Mouse (Mus musculus): ENCODE measurements around the gene Itga9.

Itga9 gene

DNA sequence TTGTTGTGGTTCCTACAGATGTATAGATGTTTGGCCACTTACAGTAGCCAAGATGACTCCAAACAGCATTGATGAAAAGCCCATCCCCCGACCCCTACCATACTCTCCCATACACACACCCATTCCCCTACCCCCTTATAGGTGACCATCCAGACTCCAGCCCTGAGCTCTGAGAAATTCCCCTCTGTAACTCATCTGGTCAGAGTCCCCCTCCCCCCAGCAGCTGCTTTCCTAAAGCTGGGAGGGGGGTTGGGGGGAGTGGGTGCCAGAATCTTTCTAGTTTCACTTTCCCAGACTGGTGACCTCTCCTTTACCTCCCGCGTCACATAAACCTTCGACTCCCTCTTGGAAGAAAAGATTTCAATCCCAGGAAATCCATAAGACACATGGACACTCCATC lies 269.2 kb downstream of the Itga9 start:
- CTCF ChIA-PET: no interaction called here

GRCm38 (mm10) chr9:118876902-118877301 lies 270.4 kb downstream of the Itga9 start:
- CTCF ChIA-PET: interaction anchor here (1.0 kb wide), 1 partner anchor 287 kb away, joined by 4 read pairs; no protein-coding TSS in a partner anchor

- CTCF ChIA-PET: no interaction called here
These were observed 271.0 kb downstream of the Itga9 start for GRCm38 (mm10) chr9:118877365-118878008.

DNA sequence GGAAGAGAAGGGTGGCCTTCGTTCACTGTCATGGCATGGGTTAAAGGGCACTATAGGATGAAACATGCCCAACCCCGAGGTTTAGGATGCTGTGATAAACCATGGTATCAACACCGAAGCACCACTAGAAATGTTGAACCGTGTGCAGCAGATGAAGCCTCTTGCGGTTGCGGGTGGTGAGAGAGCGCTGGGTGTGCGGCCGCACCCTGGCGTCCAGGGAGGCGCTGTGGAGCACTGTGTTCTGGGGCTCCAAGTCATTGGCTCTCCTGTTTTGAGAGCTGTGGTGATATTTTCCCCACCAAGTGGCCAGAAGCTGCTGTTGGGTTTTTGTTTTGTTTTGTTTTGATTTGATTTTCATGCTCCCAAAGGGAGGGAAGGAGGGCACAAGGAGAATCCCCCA lies 272.1 kb downstream of the Itga9 start:
- CTCF ChIA-PET: no interaction called here

DNA sequence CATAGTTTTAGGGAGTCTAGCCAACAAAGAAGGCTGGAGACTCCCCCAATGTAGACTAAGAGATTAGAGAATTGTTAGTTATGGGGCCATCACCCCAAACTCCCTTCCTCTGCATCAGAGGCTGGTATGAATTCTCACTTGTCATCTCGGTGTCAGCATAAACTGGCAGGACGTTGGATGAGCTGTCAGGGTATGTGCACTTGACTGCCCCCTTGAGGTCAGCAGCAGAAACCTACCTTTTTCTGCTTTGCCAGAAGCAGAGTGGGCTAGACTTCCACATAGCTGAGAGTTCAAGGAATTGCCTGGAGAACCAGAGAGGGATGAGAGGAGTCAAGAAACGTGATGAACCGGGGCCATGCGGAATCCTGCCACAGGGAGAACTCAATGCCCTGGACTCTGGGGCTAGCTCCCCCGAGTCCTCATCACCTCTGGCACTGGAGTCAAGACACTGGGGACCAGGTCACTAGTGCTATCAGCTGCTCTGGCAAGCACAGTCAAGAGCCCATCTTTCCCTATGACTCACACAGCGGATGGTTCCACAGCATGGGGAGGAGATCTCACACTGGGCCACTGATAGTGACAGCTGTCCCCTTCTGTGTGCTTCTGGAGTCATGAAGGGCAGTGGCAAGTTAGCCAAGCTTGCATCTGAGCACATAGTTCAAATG lies 274.9 kb downstream of the Itga9 start:
- CTCF ChIA-PET: interaction anchor here (0.6 to 1.6 kb wide), 4 partner anchors 10 to 150 kb away, joined by 3 to 7 read pairs (median 4); no protein-coding TSS in a partner anchor

DNA sequence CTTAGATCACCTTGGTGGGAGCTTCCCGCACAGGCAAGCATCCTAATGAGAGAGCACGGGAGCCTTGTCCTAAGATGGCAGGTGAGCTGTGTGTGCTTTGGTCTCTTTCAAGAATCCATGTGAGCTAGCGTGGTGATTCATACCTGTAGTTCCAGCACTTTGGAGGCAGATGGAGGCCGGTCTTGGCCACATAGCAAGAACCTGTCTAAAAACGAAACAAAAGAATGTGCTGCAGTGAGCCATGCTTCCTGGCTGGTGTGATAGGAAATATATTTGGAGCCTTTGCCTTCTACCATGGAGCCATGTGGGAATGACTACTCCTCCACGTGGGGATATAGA lies 275.4 kb downstream of the Itga9 start:
- CTCF ChIA-PET: interaction anchor here (0.6 to 1.6 kb wide), 2 partner anchors 10 to 42 kb away, joined by 4 to 7 read pairs; no protein-coding TSS in a partner anchor

DNA sequence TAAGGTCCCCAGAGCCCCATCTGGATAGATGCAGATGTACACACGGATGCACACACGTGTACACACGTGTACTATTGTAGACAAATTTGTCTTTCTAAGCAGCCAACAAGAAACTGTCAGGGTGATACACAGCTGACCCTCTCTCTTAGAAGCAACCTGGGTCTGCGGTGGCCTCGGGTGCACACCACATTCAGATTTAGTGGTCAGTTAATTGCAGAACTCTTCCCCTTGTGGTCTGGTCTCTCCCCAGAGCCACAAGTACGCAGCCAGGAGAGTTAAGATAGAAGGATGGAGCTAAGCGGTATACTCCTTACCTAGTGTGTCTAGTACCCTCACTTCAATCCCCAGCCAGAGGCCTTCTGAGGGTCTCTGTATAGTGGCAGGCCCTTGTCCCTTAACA lies 276.7 kb downstream of the Itga9 start:
- CTCF ChIA-PET: no interaction called here

DNA sequence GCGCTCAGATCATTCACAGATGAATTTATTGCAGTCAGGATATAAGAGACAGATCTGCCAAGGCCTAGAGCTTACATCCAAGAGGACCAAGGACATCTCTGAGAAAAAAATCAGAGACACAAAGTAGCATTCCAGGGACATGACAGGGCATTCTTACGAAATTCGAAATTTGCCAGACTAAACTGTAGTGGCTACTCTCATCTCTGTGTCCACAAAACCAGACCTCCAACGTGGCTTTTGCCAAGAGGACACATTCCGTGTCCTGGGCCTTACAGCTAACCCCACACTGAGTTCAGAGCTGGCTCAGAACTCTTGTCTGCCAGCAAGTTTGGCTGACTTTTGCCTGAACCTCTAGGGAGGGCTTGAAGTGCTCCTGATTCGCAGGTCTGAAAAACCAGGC lies 279.3 kb downstream of the Itga9 start:
- CTCF ChIA-PET: no interaction called here

GRCm38 (mm10) chr9:118887201-118887600 lies 280.7 kb downstream of the Itga9 start:
- CTCF ChIA-PET: no interaction called here

DNA sequence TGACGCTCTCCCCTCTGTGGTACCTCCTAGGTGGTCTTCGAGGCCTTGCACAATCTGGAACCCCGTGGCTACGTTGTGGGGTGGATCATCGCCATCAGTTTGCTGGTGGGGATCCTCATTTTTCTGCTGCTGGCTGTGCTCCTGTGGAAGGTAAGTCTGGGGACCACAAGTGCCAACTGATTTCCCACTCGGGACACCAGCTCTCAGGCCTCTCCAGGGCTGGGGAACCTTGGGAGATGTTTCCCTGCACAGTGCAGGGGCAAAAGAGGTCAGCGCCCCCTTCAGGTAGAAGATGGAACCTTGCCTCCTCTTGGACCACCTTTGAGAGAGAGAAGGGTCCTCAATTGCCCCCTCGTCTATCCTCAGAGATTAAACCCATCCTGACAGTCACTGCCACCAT lies 281.2 kb downstream of the Itga9 start:
- CTCF ChIA-PET: no interaction called here

DNA sequence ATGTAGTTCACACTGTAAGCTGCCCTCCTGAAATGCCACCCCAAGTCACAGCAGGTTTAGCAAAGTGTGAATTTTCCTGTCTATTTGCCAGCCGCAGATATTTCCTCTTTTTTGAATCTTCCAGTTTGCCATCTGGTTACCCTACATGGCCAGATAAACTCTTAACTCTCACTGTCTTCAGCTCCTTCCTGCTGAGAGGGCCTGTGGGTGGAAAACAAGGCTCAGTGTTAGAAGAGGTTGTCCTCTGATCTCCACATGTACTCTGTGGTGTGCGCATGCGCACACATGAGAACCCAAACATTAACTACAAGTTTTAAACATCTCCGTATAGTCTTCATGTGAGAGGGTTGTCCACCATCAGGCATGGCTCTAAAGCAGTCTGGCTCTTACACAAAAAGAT lies 283.7 kb downstream of the Itga9 start:
- CTCF ChIA-PET: no interaction called here

DNA sequence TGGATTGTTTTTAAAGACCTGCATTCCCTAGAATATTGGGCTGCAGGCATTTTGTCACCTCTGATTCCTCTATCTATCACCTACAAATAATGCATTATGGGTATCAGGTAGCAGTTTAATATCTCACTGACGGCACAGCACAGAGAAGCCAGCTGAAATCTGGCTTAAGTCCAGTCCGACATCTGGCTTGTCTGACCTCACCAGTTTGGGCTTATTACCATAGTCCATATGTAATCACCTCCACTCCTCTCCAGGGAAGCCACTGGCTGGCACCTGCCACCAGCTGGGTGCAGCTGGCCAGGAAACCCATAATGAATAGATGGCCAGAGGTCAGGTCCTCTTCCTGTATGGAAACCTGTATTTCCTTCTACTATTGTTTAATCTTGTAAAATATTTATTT lies 284.2 kb downstream of the Itga9 start:
- CTCF ChIA-PET: no interaction called here

DNA sequence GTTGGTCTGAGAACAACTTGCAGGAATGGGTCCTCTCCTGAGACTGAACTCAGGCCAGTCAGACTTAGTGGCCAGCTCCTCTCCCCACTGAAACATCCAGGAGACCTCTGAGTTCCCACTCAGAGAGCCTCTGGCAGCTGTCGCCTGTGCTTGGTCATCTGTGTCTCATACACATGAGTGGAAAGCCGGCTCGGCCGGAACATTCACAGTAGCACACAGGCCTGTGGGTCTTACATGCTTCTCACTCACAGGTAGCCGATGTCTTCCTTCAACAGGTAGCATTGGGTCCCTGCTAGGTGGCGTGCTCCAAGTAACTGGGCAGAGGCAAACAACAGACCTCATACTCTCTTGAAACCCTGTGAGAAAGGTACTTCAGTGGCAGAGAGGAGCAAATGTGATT lies 284.6 kb downstream of the Itga9 start:
- CTCF ChIA-PET: no interaction called here

DNA sequence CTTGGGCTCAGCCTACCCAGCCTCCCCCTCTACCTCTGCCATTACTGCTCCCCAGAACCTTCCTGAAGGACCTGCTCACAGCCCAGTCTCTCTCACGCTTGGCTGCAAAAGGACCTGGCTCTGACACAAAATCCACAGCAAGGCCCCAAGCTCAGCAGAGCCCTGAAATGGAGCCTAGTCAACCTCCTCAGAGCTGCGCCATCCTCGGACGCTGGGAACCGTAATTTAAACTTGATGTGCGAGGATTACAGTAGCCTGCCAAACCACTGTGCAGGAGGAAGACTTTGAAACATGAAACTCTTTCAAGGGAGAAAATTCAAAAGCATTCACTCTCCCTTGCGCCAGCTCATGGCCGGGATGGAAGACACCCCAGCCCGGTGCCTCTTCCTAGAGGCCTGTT lies 285.1 kb downstream of the Itga9 start:
- CTCF ChIA-PET: no interaction called here

- CTCF ChIA-PET: no interaction called here
These were observed 288.6 kb downstream of the Itga9 start for GRCm38 (mm10) chr9:118895101-118895500.

DNA sequence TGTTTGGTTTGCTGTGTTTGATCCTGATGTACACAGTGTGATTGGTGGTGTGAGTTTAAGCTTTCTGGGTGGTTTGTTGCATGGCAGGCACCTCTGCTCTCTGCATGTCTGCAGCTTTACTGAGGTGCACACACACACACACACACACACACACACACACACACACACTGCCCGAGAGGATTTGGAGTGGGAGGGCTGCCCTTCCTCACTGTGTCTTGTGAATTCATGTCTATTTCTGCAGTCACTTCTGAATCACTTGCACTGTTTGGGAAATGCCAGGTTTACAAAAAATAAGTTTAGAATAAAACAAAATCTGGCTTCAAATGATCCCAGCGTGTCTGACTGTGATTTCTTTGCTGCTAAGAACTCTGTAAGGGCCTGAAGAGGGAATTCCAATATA lies 294.2 kb downstream of the Itga9 start:
- CTCF ChIA-PET: interaction anchor here (0.5 kb wide), 1 partner anchor 59 kb away, joined by 7 read pairs; no protein-coding TSS in a partner anchor

- CTCF ChIA-PET: no interaction called here
These were observed 295.4 kb downstream of the Itga9 start for GRCm38 (mm10) chr9:118901917-118902316.

DNA sequence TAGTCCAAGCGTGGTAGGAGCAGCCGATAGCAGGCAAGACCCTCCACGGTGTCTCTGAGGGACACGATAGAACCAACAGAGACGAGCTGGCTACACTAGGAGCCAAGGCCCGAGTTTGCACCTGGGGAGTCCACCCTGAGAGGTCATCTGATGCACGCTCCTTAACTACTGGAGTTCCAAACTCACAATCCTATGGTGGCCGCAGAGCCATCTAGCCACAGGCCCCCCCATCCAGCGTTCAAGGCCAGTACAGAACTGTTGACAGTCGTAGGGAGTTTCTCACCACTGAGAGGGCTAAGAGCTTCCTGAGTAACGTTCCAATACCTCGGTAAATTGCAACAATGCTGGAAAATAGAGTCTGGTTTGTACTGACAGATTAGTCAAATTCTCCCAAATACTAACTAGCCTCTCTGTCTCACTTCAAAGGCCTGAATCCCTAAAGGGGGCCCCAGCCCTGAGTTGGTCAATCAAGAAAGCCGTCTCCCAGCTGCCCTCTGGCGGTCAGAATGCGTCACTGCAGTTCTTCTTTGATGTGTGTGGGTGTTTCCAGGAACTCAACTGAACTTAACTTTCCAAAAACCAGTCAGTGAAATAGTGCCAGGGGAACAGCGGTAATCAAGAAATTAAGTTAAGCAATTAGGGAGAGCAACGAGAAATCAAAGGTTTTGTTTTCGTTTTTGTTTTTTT lies 301.6 kb downstream of the Itga9 start:
- CTCF ChIA-PET: interaction anchor here (0.5 kb wide), 1 partner anchor 36 kb away, joined by 4 read pairs; no protein-coding TSS in a partner anchor

DNA sequence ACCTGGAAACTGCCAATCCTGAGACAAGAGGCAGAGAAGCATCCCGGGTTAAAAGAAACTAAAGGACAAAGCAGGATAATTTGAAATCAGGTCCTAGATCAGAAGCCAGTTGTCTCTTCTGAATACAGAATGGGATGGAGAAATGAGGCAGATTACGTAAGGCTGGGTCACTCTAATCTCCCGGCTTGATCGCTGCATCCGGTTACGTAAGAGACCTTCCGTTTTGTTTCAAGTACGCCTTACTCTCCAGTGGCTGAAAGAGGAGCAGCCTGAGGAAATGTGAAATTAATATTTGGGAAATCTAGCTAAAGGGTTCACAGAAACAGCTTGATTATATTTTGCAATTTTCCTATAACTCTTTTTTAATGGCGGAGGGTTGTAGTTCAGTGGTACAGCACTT lies 306.6 kb downstream of the Itga9 start:
- CTCF ChIA-PET: interaction anchor here (0.7 kb wide), 1 partner anchor 339 kb away, joined by 5 read pairs; no protein-coding TSS in a partner anchor

- CTCF ChIA-PET: no interaction called here
These were observed 307.1 kb downstream of the Itga9 start for GRCm38 (mm10) chr9:118913613-118914012.

DNA sequence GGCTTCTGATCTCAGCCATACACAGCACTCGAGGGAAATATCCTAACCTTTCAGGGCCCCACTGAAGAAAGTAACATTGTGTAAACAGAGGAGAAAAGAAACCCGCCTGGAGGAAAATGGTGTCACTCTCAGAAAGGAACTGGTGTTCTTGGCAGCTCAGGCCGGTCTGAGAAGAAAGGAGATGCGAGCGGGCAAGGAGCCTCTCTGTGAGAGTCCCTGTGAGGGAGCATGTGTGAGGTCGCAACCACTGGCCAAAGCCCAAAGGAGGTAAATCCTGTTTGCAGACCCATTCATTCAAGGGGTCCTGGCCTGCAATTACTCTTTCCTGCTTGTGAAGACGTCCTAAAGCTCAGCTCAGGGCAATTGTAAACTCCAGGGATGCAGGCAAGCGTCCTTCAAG lies 308.1 kb downstream of the Itga9 start:
- CTCF ChIA-PET: no interaction called here

DNA sequence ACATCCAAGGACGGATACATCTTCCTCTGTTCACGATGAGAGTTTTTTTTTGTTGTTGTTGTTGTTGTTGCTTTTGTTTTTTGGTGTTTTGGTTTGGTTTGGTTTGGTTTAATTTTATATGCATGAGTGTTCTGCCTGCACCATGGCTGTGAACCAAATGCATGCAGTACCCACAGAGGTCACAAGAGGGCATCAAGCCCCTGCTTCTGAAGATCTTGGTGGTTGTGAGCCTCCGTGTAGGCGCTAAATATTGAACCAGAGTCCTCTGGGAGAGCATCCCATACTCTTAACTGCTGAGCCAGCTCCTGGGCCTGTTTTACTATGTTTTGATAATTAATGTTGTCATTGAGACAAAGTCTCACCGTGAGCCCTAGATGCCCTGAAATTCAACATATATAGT lies 308.8 kb downstream of the Itga9 start:
- CTCF ChIA-PET: no interaction called here

DNA sequence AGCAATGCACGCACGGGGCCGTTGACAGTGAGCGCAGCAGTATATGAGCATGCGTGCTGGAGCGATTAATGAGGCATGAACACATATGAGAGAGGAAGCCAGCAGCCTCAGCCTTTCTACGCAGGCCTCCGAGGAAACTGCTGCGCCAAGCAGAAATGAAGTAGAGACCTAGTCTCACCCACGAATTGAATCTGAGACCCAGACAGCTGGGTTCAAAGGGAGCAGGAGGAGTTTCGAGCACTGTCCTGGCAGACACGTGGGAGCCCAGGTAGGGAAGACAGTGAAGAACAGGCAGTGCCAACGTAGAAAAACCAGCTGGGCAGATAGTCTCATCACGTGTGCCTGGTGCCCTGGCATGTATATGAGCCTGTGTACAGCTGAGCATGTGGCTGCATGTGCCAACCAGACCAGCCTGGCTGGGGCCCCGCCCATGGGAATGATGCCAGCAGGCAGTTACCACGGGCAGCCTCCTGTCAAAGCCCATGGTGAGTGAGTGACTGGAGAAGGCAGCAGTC lies 313.2 kb downstream of the Itga9 start:
- CTCF ChIA-PET: no interaction called here

Measured in spleen, embryonic (tissue).